Mouse (Mus musculus): Measurements from ENCODE around the gene Nploc4. TPM values are rescaled to one million over a fixed set of nuclear protein-coding genes. Genes with fewer than 3 reads are reported as not detected.

Gene Nploc4
- polyA plus RNA-seq, 1 experiment from 2014 or later = 23.5 TPM

DNA sequence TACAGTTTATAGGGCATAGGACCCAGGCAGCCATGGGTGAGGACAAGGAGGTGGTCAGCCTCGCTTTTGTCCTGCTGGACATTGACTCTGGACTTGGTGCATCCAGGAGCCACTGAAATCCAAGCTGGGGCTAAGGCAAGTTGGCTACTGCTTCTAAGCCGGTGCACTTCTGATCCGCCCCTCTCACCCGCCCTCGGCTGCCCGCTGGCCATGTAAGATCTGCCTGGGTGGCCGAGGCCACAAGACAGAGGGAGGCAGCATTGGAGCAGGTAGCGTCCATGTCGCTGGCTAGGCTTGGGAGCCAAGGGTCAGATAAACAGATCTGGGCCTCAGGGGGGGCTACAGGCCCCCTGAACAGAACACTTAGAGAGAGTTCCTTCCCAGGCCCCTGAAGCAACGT, 76.2 kb downstream of the Nploc4 start, which contains the start of gene Fscn2:
Gene Fscn2, plus strand, starts transcription at position 240 of the 400 bp plus-strand sequence.
- 66% methylated on average over 10 of the region's 10 CpGs for WGBS
- no peak within 1 kb of the TSS for H3K27ac ChIP-seq (ENCODE audit: low read length)
- no peaks in the 10 kb centered on the region for H3K36me3 ChIP-seq (ENCODE audit: control insufficient read depth, insufficient read depth, low read length)
- H3K4me1 ChIP-seq (ENCODE audit: control insufficient read depth, insufficient read depth, low read length) = peaks cover 20% of the 10 kb centered on the region
- no peak within 1 kb of the TSS for H3K4me3 ChIP-seq (replicated peaks; ENCODE audit: low read length)
- no peaks in the 10 kb centered on the region for H3K9me3 ChIP-seq (replicated peaks; ENCODE audit: control insufficient read depth, low read length)
- ATAC-seq (ENCODE audit: insufficient read depth, low FRiP score) = no peak
- H3K9ac ChIP-seq (ENCODE audit: low read length) = 0 out of 2 replicates have a peak within 1 kb of the TSS, but pooled peaks have one; percentile 9
- H3K27me3 ChIP-seq (ENCODE audit: control insufficient read depth, insufficient read depth, low read length) = no peaks in the 10 kb centered on the region
- H3K4me2 ChIP-seq (ENCODE audit: low read depth, low read length) = no peak within 1 kb of the TSS

DNA sequence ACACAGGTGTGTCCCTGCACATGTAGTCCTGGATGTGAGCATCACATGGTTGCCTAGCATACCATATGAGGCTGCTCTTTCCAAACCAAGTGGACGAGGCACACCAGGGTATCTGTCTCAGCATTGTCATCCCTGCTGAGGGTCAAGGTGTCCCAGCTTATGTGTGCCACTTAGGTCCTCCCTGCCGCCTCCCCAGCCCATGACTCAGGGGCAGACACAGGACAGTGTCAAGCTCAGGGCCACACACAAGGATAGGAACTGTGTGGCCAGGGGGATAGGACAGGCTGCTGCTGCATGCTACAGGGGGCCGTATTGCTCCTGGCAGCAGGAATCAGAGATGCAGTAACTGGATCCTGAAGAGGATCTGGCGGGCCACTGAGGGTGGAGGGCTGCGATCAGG, 76.8 kb downstream of the Nploc4 start:
- Histone ChIP-seq H3K27ac (ENCODE audit: low read length) (no peak overlapping the region), H3K9ac (ENCODE audit: low read length) (no peak overlapping the region), H3K36me3 (ENCODE audit: control insufficient read depth, insufficient read depth, low read length) (no peaks in the 10 kb centered on the region), H3K9me3 (replicated peaks; ENCODE audit: control insufficient read depth, low read length) (no peaks in the 10 kb centered on the region), H3K4me1 (ENCODE audit: control insufficient read depth, insufficient read depth, low read length) (peaks cover 22% of the 10 kb centered on the region), H3K4me3 (replicated peaks; ENCODE audit: low read length) (no peak overlapping the region), H3K27me3 (ENCODE audit: control insufficient read depth, insufficient read depth, low read length) (no peaks in the 10 kb centered on the region), H3K4me2 (ENCODE audit: low read depth, low read length) (no peak overlapping the region)
- ATAC-seq (ENCODE audit: insufficient read depth, low FRiP score) = no peak
- 76% methylated on average over 5 of the region's 5 CpGs for WGBS

DNA sequence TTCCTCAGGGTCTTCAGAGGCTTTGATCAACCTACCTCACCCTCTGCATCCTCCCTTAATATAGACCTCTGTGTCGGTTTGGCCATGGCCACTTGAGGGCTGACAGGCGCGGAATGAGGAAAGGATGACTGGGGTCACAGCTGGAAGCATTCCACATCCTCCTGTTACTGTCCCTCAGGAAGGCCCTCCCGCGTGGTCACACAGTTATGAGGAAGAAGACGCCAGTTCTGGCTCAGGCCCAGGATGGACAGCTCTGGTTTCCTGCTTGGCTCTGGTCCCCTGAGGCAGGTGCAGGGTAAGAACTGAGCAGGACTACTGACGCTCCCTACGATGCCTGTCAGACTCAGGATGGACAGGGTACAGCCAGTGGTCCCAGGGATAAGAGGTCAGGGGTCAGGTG, 77.4 kb downstream of the Nploc4 start:
- 42% methylated on average over 8 of the region's 8 CpGs for WGBS
- Histone ChIP-seq H3K4me1 (ENCODE audit: control insufficient read depth, insufficient read depth, low read length) (peaks cover 25% of the 10 kb centered on the region), H3K4me3 (replicated peaks; ENCODE audit: low read length) (no peak overlapping the region), H3K27me3 (ENCODE audit: control insufficient read depth, insufficient read depth, low read length) (no peaks in the 10 kb centered on the region), H3K27ac (ENCODE audit: low read length) (no peak overlapping the region), H3K4me2 (ENCODE audit: low read depth, low read length) (no peak overlapping the region), H3K9me3 (replicated peaks; ENCODE audit: control insufficient read depth, low read length) (no peaks in the 10 kb centered on the region), H3K36me3 (ENCODE audit: control insufficient read depth, insufficient read depth, low read length) (no peaks in the 10 kb centered on the region), H3K9ac (ENCODE audit: low read length) (no peak overlapping the region)
- no peak for ATAC-seq (ENCODE audit: insufficient read depth, low FRiP score)

DNA sequence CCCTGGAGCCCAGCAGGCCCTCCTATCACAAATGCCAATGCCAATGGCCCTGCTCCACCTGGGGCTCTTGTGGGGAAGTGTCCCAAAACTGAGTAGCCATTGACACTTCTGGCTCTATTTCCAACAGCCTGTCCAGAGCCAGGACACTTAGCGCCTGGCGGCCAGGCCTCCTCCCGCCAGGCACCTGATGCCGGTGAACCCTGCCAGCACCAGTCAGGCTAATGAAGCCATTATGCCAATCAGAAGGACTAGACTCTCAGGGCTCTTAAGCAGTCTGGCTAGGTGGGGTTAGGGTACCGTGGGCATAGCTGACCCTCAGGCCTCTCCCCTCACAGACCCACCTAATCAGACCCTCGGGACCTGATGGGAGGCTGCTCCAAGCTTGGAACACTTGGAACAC, 78.1 kb downstream of the Nploc4 start:
- Histone ChIP-seq H3K9ac (ENCODE audit: low read length) (no peak overlapping the region), H3K4me3 (replicated peaks; ENCODE audit: low read length) (no peak overlapping the region), H3K27me3 (ENCODE audit: control insufficient read depth, insufficient read depth, low read length) (no peaks in the 10 kb centered on the region), H3K27ac (ENCODE audit: low read length) (no peak overlapping the region), H3K4me1 (ENCODE audit: control insufficient read depth, insufficient read depth, low read length) (peaks cover 32% of the 10 kb centered on the region), H3K9me3 (replicated peaks; ENCODE audit: control insufficient read depth, low read length) (no peaks in the 10 kb centered on the region), H3K36me3 (ENCODE audit: control insufficient read depth, insufficient read depth, low read length) (no peaks in the 10 kb centered on the region), H3K4me2 (ENCODE audit: low read depth, low read length) (no peak overlapping the region)
- no peak for ATAC-seq (ENCODE audit: insufficient read depth, low FRiP score)
- 83% methylated on average over 6 of the region's 6 CpGs for WGBS

DNA sequence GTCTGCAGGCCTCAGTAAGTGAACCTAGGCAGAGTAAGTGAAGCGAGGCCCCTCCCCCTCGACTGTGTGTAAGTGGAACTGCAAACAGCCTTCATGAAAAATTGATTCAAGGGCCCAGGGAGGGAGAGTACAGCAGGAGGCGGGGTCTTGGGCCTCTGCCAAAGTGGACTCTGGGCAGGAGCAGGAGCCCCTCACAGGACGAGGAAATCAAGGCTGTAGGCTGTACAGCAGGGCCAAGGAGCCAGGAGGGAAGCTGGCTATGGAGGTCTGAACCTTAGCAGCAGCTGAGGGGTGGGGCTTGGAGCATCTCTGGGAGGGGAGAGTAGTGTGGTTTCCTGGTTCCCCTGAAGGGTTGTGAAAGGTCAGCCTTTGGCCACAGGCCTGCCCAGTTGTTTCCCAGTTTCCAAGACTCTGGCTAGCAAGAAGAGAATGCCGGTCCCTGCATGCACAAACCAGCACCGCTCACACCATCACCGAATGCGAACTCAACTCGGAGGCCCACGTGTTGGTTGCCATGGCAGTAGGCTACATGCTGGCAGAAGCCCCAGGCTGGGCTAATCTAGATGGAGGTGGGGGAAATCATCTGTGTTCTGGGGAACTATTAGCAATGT, 79.6 kb downstream of the Nploc4 start:
- peak overlapping the region; percentile 93 for H3K27ac ChIP-seq (ENCODE audit: low read length)
- peak overlapping the region; percentile 33 for H3K4me2 ChIP-seq (ENCODE audit: low read depth, low read length)
- H3K4me1 ChIP-seq (ENCODE audit: control insufficient read depth, insufficient read depth, low read length) = peaks cover 43% of the 10 kb centered on the region
- ATAC-seq (ENCODE audit: insufficient read depth, low FRiP score) = peak; percentile 85
- H3K27me3 ChIP-seq (ENCODE audit: control insufficient read depth, insufficient read depth, low read length) = no peaks in the 10 kb centered on the region
- no peaks in the 10 kb centered on the region for H3K36me3 ChIP-seq (ENCODE audit: control insufficient read depth, insufficient read depth, low read length)
- peak overlapping the region; percentile 42; the same call in 1 of the 2 replicates for H3K9ac ChIP-seq (ENCODE audit: low read length)
- no peak overlapping the region for H3K4me3 ChIP-seq (replicated peaks; ENCODE audit: low read length)
- H3K9me3 ChIP-seq (replicated peaks; ENCODE audit: control insufficient read depth, low read length) = no peaks in the 10 kb centered on the region
- WGBS = 6% methylated on average over 10 of the region's 10 CpGs

DNA sequence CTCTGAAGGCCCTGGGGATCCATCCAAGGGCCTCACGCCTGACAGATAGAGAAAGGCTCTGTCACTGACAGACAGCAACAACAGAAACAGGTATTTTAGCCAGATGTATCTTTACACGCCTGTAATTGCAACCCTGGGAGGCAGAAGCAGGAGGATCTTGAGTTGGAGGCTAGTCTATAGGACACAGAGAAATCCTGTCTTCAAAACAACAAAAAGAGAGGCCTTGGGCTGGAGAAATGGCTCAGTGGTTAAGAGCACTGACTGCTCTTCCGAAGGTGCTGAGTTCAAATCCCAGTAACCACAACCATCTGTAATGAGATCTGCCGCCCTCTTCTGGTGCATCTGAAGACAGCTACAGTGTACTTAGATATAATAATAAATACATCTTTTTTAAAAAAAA, 80.6 kb downstream of the Nploc4 start:
- no peak for ATAC-seq (ENCODE audit: insufficient read depth, low FRiP score)
- Histone ChIP-seq H3K4me3 (replicated peaks; ENCODE audit: low read length) (no peak overlapping the region), H3K27ac (ENCODE audit: low read length) (peak overlapping the region; percentile 93; the same call in 1 of the 2 replicates), H3K27me3 (ENCODE audit: control insufficient read depth, insufficient read depth, low read length) (no peaks in the 10 kb centered on the region), H3K9ac (ENCODE audit: low read length) (no peak overlapping the region), H3K4me1 (ENCODE audit: control insufficient read depth, insufficient read depth, low read length) (peaks cover 48% of the 10 kb centered on the region), H3K4me2 (ENCODE audit: low read depth, low read length) (no peak overlapping the region), H3K36me3 (ENCODE audit: control insufficient read depth, insufficient read depth, low read length) (no peaks in the 10 kb centered on the region), H3K9me3 (replicated peaks; ENCODE audit: control insufficient read depth, low read length) (no peaks in the 10 kb centered on the region)
- WGBS = 91% methylated on average over 4 of the region's 4 CpGs

DNA sequence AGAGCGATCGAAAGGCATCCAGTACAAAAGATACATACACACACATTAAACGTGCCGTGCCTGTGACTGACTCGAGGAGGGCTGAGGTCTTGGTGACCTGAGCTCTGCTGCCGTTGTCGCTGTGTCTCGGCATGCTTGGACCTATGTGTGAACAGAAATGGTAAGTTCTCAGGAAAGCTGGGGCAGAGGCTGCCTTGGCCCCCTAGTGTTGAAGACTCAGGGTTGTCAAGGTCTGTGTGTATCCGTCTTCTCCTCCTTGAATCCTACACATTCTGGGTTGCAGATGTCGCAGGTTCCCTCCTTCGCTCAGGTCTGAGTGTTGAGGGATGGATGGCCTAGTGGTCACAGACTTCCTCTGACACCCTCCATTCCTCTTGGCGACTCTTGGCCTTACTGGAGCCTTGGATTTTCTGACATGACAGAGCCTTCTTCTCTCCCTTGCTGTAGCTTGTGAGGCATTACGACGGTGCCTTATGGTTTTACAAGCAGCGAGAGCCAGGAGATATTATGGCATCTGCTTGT, 81.1 kb downstream of the Nploc4 start:
- ATAC-seq (ENCODE audit: insufficient read depth, low FRiP score) = no peak
- H3K9ac ChIP-seq (ENCODE audit: low read length) = no peak overlapping the region
- H3K9me3 ChIP-seq (replicated peaks; ENCODE audit: control insufficient read depth, low read length) = no peaks in the 10 kb centered on the region
- no peak overlapping the region for H3K4me2 ChIP-seq (ENCODE audit: low read depth, low read length)
- H3K27me3 ChIP-seq (ENCODE audit: control insufficient read depth, insufficient read depth, low read length) = no peaks in the 10 kb centered on the region
- peaks cover 48% of the 10 kb centered on the region for H3K4me1 ChIP-seq (ENCODE audit: control insufficient read depth, insufficient read depth, low read length)
- no peak overlapping the region for H3K27ac ChIP-seq (ENCODE audit: low read length)
- 72% methylated on average over 15 of the region's 15 CpGs for WGBS
- no peaks in the 10 kb centered on the region for H3K36me3 ChIP-seq (ENCODE audit: control insufficient read depth, insufficient read depth, low read length)
- no peak overlapping the region for H3K4me3 ChIP-seq (replicated peaks; ENCODE audit: low read length)

DNA sequence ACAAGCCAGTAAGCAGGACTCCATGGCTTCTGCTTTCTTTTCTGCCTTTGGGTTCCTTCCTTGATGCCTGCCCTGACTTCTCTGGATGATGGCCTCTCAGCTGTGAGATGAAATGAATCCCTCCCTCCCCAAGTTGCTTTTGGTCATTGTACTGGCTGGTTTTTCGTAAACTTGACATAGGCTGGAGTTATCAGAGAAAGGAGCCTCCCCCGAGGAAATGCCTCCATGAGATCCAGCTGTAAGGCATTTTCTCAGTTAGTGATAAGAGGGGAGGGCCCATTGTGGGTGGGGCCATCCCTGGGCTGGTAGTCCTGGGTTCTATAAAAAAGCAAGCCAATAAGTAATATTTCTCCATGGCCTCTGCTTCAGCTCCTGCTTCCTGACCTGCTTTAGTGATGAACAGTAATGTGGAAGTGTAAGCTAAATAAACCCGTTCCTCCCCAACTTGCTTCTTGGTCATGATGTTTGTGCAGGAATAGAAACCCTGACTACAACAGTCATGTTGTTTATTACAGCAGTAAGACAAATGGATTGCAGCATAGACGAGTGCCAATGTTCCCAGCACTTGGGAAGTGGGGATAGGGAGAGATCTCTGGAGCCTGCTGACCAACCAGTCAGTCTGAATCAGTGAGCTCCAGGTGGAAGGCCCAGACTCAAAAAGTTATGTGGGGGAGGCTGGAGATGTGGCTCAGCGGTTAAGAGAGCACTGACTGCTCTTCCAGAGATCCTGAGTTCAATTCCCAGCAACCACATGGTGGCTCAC, 82.0 kb downstream of the Nploc4 start:
- no peaks in the 10 kb centered on the region for H3K9me3 ChIP-seq (replicated peaks; ENCODE audit: control insufficient read depth, low read length)
- no peak overlapping the region for H3K4me2 ChIP-seq (ENCODE audit: low read depth, low read length)
- H3K4me3 ChIP-seq (replicated peaks; ENCODE audit: low read length) = no peak overlapping the region
- peaks cover 56% of the 10 kb centered on the region for H3K4me1 ChIP-seq (ENCODE audit: control insufficient read depth, insufficient read depth, low read length)
- 0 out of 2 replicates have a peak overlapping the region, but pooled peaks have one; percentile 17 for H3K9ac ChIP-seq (ENCODE audit: low read length)
- no peak for ATAC-seq (ENCODE audit: insufficient read depth, low FRiP score)
- H3K27me3 ChIP-seq (ENCODE audit: control insufficient read depth, insufficient read depth, low read length) = no peaks in the 10 kb centered on the region
- H3K36me3 ChIP-seq (ENCODE audit: control insufficient read depth, insufficient read depth, low read length) = no peaks in the 10 kb centered on the region
- WGBS = 33% methylated on average over 5 of the region's 5 CpGs
- H3K27ac ChIP-seq (ENCODE audit: low read length) = peak overlapping the region; percentile 77

Data from stomach, embryonic 16.5 days (tissue).